Mouse (Mus musculus): Measurements from ENCODE around the gene Il17c.

Gene Il17c

DNA sequence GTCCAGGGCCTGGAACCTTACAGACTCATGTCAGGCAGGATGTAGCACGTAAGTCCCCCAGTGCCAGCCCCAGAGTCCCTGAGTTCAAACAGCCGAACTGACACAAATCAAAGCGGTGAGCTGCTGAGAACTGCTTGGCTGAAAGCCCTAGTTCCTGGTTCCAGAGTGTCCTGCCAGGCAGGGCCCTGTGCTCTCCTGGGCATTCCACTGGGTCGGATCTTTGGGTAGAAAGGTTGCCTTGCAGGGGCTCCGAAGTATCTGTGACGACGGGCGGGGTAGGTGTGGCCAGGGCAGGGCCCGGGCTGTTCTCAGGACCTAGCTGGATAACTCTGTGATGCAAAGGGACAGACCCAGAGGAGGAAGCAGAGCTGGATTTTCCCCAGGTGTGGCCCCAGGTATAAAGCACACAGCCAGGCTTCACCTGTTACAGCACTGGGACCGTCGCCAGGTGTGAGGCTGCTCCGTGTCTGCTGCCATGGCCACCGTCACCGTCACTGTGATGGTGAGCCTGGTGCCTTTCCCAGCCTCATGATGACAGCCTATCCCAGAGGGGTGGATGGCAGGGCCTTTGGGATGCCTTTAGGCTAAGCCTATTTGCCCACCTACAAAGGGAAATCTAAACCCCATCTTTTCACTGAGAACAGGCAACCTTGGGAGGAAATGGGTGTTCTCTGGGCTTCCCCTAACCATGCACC, at the start of gene Il17c:
Il17c (plus strand) TSS at position 645 of the 695 bp plus-strand sequence.
- DNase-seq (ENCODE audit: low spot score), result no peak

DNA sequence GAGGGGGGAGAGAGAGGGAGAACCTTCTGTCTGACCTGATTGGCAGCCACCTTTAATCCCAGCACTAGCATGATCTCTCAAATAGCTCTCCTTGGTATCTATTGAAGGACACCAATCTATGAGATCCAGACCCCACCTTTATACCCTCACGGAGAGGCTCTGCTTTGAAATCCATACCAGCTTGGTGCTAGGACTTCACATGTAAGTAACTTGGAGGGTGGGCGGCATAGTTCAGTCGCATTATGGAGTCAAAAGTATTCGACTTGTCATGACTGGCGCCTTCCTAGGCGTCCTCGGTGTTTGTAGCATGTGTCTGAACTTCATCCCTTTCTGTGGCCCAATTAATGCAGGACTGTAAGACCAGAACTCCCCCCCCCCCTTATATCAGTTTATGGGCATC, 46.5 kb upstream of the Il17c start:
- DNase-seq (ENCODE audit: low spot score), result no peak

DNA sequence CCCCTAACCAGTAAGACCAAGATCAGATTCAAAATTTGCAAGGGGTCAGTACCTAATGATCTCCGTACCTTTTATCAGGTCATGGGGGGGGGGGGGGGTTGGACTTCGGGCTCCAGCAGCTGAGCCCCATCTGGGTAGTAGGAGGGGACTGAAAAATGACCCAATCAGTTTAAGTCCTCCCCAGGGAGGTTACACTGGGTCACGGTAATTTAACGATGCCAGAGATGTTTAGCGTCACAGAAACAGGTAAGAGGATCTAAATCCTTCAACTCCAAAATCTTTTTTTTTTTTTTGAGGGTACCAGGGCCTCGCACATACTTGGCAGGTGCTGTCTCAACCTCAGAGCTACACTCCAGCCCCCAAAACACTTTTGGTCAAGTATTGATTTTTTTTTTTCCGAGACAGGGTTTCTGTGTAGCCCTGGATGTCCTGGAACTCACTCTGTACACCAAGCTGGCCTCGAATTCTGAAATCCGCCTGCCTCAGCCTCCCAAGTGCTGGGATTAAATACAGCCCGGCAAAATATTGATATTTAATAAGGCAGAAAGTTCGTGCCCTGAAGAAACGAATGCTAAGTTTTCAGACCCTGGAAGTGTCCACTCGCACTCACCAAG, 46.0 kb upstream of the Il17c start:
- DNase-seq (ENCODE audit: low spot score), result peak; percentile 15

- peak; percentile 99 for DNase-seq (ENCODE audit: low spot score)
Measured at GRCm38 (mm10) chr8:122376365-122377231, 45.2 kb upstream of the Il17c start, which contains the start of gene Zc3h18. Gene Zc3h18, plus strand, starts transcription at chr8:122376609.

GRCm38 (mm10) chr8:122383039-122383438, 38.8 kb upstream of the Il17c start:
- no peak for DNase-seq (ENCODE audit: low spot score)

DNA sequence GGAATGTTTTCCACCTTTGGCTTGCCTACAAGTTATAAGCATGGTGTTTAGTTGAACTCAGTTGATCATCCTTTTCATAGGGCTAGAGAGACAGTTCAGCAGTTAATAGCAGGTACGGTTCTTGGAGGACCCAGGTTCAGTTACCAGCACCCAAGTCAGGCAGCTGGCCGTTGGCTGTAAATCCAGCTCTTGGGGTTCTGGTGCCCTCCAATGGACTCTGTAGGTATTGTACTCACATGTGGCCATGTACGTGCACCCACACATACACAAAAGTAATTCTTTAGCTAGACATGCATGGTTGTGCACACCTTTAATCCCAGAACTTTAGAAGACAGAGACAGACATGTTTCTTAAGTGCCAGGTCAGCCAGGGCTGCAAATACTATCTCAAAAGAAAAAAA, 32.5 kb upstream of the Il17c start:
- no peak for DNase-seq (ENCODE audit: low spot score)

DNA sequence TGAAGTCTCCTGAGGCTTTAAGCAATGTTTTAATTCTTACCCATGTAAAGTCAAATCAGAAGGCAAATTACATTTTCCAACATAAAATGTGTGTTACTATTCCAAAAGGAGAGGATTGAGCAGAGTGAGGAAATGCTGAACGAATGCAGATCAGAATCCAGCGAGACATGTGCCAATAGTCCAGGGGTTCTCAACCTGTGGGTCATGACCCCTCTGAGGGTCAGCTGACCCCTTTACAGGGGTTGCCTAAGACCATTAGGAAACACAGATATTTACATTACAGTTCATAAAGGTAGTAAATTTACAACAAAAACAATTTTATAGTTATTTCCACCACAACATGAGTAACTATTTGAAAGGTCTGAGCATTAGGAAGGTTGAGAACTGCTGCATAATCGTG, 31.1 kb upstream of the Il17c start:
- no peak for DNase-seq (ENCODE audit: low spot score)

DNA sequence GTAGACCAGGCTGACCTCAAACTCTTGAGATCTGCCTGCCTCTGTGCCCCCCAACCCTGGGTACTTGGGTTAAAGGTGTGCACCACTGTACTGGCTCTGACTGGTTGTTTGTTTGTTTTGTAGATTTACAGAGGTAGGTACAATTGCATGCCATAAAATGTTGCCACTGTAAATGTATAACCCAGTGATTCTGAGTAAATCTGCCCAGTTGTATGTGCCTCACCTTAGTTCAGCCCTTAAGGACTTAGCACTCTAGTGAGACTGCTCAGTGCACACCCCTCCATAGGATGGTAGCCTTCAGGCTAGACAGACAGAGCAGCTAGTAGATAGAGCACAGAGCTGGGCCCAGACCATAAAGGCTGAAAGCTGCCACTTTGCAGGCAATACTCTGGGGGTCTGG, 28.1 kb upstream of the Il17c start:
- DNase-seq (ENCODE audit: low spot score), result no peak

- DNase-seq (ENCODE audit: low spot score), result no peak
Measured at GRCm38 (mm10) chr8:122395291-122395690, 26.5 kb upstream of the Il17c start.

DNA sequence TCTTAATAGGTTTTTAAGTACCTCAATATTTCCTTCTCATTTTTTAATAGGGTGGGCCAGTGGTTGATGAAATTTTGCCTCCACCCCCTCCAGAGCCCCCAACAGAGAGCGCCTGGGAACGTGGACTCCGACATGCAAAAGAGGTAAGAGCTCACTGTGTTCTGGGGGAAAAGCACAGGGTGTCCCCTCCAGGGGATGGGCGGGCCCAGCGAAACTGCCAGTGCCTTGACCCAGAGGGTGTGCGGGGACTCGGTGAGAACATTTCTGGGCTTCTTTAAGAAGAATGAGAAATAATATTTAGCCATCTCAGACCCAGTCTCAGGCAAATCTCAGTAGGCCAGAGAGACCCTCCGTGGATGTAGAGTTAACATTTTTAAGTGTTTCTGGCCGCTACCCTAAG, 23.6 kb upstream of the Il17c start:
- DNase-seq (ENCODE audit: low spot score), result no peak

- DNase-seq (ENCODE audit: low spot score), result no peak
Measured at GRCm38 (mm10) chr8:122405146-122405805, 16.5 kb upstream of the Il17c start.

DNA sequence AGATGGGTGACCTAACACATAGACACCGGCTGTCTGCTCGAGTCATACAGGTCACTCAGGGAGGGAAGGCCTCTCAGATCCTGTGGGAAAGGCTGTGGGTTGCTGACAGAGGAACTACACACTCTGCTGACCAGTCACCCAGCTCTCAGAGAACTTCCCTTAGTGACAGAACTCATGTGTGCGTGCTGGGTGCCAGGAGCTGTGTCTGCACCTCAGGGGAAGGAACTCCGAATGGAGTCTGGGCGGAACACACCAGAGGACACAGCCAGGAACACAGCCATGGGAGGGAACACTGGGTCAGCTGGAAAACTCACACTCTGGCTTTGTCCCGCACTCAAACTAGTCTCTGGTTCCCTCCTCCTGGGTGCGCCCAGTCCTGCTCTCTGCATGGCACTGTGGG, 14.1 kb upstream of the Il17c start:
- no peak for DNase-seq (ENCODE audit: low spot score)

DNA sequence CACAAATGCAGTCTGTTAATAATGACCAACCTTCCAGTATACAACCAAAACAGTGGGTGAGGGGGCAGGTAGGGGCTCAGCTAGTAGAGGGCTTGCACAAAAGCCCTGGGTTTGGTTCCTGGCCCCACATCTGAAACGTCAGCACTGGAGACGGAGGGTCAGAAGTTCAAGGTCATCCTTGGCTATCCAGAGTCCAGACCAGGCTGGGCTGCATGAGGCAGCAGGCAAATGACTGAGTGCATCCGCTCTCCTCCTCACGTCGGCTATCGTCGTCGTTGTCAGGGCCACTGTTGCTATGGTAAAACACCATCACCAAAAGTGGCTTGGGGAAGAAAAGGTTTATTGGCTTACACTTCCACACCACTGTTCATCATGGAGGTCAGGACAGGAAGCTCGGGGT, 7.5 kb upstream of the Il17c start:
- no peak for DNase-seq (ENCODE audit: low spot score)

DNA sequence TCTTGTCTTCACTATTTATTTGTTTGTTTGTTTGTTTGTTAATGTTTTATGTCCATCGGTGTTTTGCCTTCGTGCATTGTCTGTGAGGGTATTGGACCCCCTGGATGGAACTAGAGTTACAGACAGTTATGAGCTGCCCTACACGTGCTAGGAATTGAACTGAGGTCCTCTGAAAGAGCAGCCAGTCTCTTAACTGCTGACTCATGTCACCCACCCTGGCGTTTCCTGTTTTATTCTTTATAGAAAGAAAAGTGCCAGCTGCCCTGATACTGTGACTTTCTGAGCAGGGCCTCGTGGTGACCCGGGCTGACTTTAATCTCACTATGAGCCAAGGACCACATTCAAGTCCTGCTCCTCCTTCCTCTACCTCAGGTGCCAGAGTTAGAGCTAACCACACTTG, 6.3 kb upstream of the Il17c start:
- no peak for DNase-seq (ENCODE audit: low spot score)

DNA sequence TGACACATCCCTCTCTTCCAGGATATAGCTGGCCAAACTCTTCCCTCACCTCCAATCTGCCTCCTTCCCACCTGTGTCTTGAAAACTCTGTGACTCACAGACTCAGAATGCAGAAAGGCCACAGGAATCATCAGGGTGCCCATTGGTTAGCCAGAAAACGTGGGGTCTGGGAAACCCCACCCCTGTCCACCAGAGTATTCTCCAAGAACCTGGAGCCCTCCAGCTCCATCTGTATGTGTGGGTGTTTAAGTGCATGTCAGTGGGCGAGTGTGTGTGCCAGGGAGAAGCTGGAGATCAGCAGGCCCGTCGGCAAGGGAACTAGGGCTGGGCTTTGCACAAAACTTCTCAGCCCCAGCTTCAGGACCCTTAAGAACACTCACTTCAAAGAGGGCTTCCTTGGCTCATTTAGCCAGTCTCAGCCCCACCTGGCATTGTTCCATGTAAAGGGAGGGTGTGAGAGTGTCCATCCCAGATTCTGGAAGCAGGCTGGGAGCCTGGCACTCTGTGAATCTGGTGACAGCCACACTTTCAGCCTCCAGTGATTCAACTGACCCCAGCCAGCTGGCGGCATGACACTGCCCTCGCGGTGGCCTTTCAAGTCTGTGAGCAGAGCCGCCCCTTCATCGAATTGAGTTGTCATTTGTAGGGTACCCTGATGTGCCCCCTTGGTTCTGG, 1.8 kb upstream of the Il17c start:
- no peak for DNase-seq (ENCODE audit: low spot score)

DNA sequence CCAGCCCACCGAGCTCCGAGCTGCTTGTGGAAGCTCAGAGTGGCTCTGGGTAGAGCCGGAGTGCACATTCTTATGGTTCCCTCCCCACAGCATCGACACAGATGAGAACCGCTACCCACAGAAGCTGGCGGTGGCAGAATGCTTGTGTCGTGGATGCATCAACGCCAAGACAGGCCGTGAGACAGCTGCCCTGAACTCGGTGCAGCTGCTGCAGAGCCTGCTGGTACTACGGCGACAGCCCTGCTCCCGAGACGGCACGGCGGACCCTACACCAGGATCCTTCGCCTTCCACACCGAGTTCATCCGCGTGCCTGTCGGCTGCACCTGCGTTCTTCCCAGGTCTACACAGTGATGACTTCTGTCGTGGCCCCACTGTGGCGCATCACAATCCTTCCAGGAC, 1.4 kb downstream of the Il17c start:
- no peak for DNase-seq (ENCODE audit: low spot score)

GRCm38 (mm10) chr8:122423659-122424058, 1.8 kb downstream of the Il17c start:
- DNase-seq (ENCODE audit: low spot score), result no peak

DNA sequence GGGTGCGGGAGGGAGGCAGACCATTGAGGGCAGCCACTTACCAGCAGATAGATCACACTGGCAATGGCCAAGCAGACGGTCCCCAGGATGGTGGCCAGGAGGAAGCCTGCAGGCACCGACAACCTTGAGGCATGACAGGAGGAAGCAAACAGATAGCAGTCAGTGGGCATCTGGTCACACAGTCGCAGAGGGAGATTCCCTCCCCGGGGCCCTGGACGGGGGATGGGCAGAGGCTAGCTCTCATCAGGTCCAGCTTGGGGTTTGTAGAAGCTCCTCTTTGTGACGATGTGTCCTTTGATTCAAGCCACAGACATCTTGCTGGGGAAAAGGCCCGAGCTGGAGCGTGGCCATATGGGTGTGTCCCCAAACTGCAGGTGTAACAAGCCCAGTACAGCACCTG, 4.3 kb downstream of the Il17c start:
- DNase-seq (ENCODE audit: low spot score), result no peak

- DNase-seq (ENCODE audit: low spot score), result no peak
Measured at GRCm38 (mm10) chr8:122427607-122428006, 5.8 kb downstream of the Il17c start.

DNA sequence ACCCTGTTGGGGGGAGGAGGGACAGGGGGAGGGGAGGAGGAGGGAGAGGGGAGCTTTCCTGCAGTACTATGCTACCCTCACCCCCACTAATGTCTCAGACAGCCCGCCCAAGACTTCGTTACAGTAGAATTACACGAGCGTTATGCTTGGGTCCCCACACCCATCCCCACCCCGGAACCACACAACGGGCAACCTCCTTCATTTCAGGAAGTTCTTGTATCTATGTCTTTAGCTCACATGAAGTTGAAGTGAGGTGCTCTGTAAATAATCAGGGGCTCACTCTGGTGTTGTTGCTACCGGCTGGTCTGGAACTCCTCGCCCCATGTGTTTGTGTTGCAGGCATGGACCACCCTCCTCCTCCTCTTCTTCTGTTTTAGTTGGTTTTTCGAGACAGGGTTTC, 6.3 kb downstream of the Il17c start:
- DNase-seq (ENCODE audit: low spot score), result no peak

DNA sequence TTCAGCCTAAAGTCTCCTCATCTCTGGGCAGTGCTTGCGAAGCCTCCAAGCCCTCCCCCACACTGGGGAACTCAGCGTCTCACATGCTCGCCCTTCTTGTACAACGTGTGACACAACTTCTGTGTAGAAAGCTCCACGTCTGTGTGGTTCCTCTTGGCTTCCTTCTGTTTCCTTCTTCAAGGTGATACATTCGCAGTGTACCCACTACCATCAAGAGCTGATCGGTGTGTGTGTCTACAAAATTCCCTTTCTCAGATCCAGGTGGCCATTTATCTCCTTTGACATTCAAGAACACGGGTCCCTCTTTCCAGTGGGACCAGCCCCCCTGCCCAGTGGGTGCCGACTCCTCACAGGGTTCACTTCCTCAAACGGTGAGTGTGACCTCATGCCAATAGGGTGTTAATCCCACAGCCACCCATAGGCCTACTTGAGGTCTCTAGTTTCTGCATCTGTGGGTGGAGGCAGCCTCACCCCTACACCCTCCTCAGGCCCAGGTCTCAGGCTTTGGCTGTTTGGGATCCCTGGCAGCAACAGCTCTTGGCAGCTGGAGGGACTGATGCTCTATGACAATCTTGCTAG, 8.3 kb downstream of the Il17c start:
- DNase-seq (ENCODE audit: low spot score), result no peak

DNA sequence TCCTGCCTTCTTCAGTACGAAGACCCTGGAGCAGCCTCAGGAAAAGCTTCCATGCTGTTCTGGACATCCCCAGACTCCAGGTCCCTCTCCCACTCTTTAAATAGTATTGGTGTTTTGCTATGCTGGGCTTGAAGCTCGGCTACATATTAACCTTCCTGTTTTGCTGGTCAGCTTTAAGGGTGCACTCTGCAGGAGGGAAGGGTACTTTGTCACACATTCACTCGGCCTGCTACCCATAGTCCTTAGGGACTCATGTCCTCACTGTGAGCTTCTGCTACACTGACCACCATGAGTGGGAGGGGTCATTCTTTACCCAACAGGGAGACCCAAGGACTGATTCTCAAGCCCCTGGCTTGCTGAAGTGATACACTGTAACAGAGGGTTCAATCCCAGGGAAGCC, 8.8 kb downstream of the Il17c start:
- no peak for DNase-seq (ENCODE audit: low spot score)

Data from retina, embryonic 14.5 days (tissue).